ENCODE assay signal across 21 mouse cellular contexts in genomic region chr19:44644929-44645328, GRCm38 (mm10).
"Had no signal": no experiment of that assay in that cellular context is flagged by ENCODE, and none has a peak within 500 bp of the region (broad histone marks: within the 10 kb centered on the region; RNA-seq: fewer than 3 reads in every experiment).

No protein-coding gene starts in this region.

- H3K9me3 ChIP-seq: lung, embryonic 15.5 days; megakaryocyte, embryonic 14.5 days; midbrain, embryonic 10.5 days; midbrain, embryonic 13.5 days; neural tube, embryonic 13.5 days; stomach, embryonic 15.5 days had no signal

- ATAC-seq: intestine, postnatal 0 days; midbrain, embryonic 13.5 days; midbrain, embryonic 16.5 days had no signal

- H3K36me3 ChIP-seq: lung, embryonic 15.5 days; midbrain, embryonic 10.5 days; midbrain, embryonic 13.5 days; neural tube, embryonic 13.5 days; stomach, embryonic 15.5 days had no signal

- H3K27ac ChIP-seq: kidney, postnatal 0 days; layer of hippocampus, adult 2 months; liver, embryonic 14.5 days; lung, embryonic 15.5 days; midbrain, embryonic 10.5 days; midbrain, embryonic 13.5 days; neural tube, embryonic 13.5 days; stomach, embryonic 15.5 days had no signal

- H3K9ac ChIP-seq: liver, embryonic 14.5 days; lung, embryonic 15.5 days; midbrain, embryonic 13.5 days; neural tube, embryonic 13.5 days; stomach, embryonic 15.5 days had no signal

- H3K4me2 ChIP-seq: lung, embryonic 15.5 days; midbrain, embryonic 13.5 days; neural tube, embryonic 13.5 days; stomach, embryonic 15.5 days had no signal

- H3K4me3 ChIP-seq: layer of hippocampus, adult 2 months; lung, embryonic 15.5 days; megakaryocyte, embryonic 14.5 days; midbrain, embryonic 10.5 days; midbrain, embryonic 13.5 days; myocyte; neural tube, embryonic 13.5 days; stomach, embryonic 15.5 days had no signal

- DNase-seq: kidney, adult 2 months; layer of hippocampus, adult 9-11 months; lung, adult 18-20 months; lung, postnatal 10 days; lung, postnatal 36 days; retina, postnatal 1 day; right cerebral cortex, postnatal 25 days; spleen, adult 18-20 months; thymus, postnatal 25 days had no signal

- H3K4me1 ChIP-seq: megakaryocyte, embryonic 14.5 days had no signal
